In the genomic region with DNA sequence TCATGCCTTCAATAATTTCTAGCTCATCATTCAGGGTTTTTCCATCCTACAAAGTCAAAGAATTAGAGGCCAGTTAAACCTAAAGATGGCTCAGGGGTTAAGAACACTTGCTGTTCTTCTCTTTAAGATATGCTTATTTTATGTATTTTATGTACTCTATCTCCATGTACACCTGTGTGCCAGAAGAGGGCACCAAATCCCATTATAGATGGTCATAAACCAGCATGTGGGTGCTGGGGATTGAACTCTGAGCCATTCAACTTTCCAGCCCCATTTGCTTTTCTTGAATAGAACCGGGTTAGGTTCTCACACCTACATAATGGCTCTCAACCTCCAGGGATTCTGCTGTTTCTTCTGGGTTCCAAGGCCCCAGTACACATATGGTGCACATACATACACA, we compare ENCODE assay signal across 10 mouse cellular contexts. TPM values are rescaled to one million over a fixed set of nuclear protein-coding genes. Genes with fewer than 3 reads are reported as not detected.
DNase-seq lines count a peak whose midpoint lies in the region; ATAC-seq and TF ChIP-seq lines count a peak whose summit lies in the region.
"Had no signal": no experiment of that assay in that cellular context is flagged by ENCODE, and none has a peak within 500 bp of the region (broad histone marks: within the 10 kb centered on the region; RNA-seq: fewer than 3 reads in every experiment).

No protein-coding gene starts in this region.

- TF ChIP-seq CTCF in midbrain, postnatal 0 days (IDR thresholded peaks at IDR 0.05): peak; percentile 54
- peak; percentile 48 for TF ChIP-seq CTCF in stomach, postnatal 0 days (IDR thresholded peaks at IDR 0.05; ENCODE audit: low read depth)

- no peak overlapping the region for H3K9ac ChIP-seq in hindbrain, embryonic 11.5 days (ENCODE audit: low read depth, low read length)
- H3K9ac ChIP-seq in midbrain, postnatal 0 days (replicated peaks; ENCODE audit: low read length, poor library complexity, severe bottlenecking): no peak overlapping the region
- no peak overlapping the region for H3K9ac ChIP-seq in midbrain, embryonic 15.5 days
- no peak overlapping the region for H3K9ac ChIP-seq in stomach, postnatal 0 days (ENCODE audit: low read length)
- H3K9ac ChIP-seq: lung, embryonic 15.5 days had no signal

- DNase-seq in hindbrain, embryonic 11.5 days (ENCODE audit: low spot score): peak; percentile 25
- no peak for DNase-seq in hindbrain, embryonic 10.5 days (ENCODE audit: low spot score)
- no peak for DNase-seq in midbrain, postnatal 0 days (ENCODE audit: low spot score)
- DNase-seq in R1 (ENCODE audit: low read depth, low spot score) (peak; percentile 77), adipocyte (ENCODE audit: low spot score) (no peak)
- no peak for DNase-seq in stomach, postnatal 0 days (ENCODE audit: low spot score)
- no peak for DNase-seq in adrenal gland, postnatal 4 days (ENCODE audit: low spot score in 2 of 2)
- DNase-seq: adrenal gland, adult 2 months had no signal

- H3K9me3 ChIP-seq in hindbrain, embryonic 11.5 days (ENCODE audit: control insufficient read depth, low read length): no peaks in the 10 kb centered on the region
- H3K9me3 ChIP-seq in hindbrain, embryonic 10.5 days: 0 out of 2 replicates have a peak, but pooled peaks cover 6% of the 10 kb centered on the region
- no peaks in the 10 kb centered on the region for H3K9me3 ChIP-seq in midbrain, postnatal 0 days (ENCODE audit: low read length)
- no peaks in the 10 kb centered on the region for H3K9me3 ChIP-seq in midbrain, embryonic 15.5 days
- H3K9me3 ChIP-seq in stomach, postnatal 0 days (ENCODE audit: control insufficient read depth, low read length): no peaks in the 10 kb centered on the region
- H3K9me3 ChIP-seq: lung, embryonic 15.5 days had no signal

- WGBS in hindbrain, embryonic 11.5 days: 74% methylated on average over 1 of the region's 1 CpGs
- 78% methylated on average over 1 of the region's 1 CpGs for WGBS in hindbrain, embryonic 10.5 days
- 80% methylated on average over 1 of the region's 1 CpGs for WGBS in midbrain, postnatal 0 days
- WGBS in midbrain, embryonic 15.5 days: 71% methylated on average over 1 of the region's 1 CpGs
- 86% methylated on average over 1 of the region's 1 CpGs for WGBS in stomach, postnatal 0 days

- no peaks in the 10 kb centered on the region for H3K4me1 ChIP-seq in hindbrain, embryonic 11.5 days (replicated peaks; ENCODE audit: control insufficient read depth, insufficient read depth, low read length)
- H3K4me1 ChIP-seq in hindbrain, embryonic 10.5 days (replicated peaks): peaks cover 34% of the 10 kb centered on the region
- no peaks in the 10 kb centered on the region; the same call in 1 of the 2 replicates for H3K4me1 ChIP-seq in midbrain, postnatal 0 days (ENCODE audit: insufficient read depth, low read length)
- peaks cover 24% of the 10 kb centered on the region for H3K4me1 ChIP-seq in midbrain, embryonic 15.5 days
- 0 out of 2 replicates have a peak, but pooled peaks cover 2% of the 10 kb centered on the region for H3K4me1 ChIP-seq in stomach, postnatal 0 days (replicated peaks; ENCODE audit: control insufficient read depth, insufficient read depth)

- H3K4me2 ChIP-seq in hindbrain, embryonic 11.5 days (replicated peaks; ENCODE audit: low read depth, low read length): no peak overlapping the region
- no peak overlapping the region for H3K4me2 ChIP-seq in midbrain, postnatal 0 days (ENCODE audit: low read depth, low read length, poor library complexity, severe bottlenecking)
- no peak overlapping the region for H3K4me2 ChIP-seq in midbrain, embryonic 15.5 days
- H3K4me2 ChIP-seq in stomach, postnatal 0 days (replicated peaks; ENCODE audit: low read depth): no peak overlapping the region
- H3K4me2 ChIP-seq: lung, embryonic 15.5 days had no signal

- H3K36me3 ChIP-seq in hindbrain, embryonic 11.5 days (ENCODE audit: control insufficient read depth, insufficient read depth, low read length): peaks cover 18% of the 10 kb centered on the region; the same call in 1 of the 2 replicates
- peaks cover 89% of the 10 kb centered on the region for H3K36me3 ChIP-seq in hindbrain, embryonic 10.5 days
- peaks cover 44% of the 10 kb centered on the region for H3K36me3 ChIP-seq in midbrain, postnatal 0 days (ENCODE audit: insufficient read depth, low read length)
- peaks cover 56% of the 10 kb centered on the region for H3K36me3 ChIP-seq in midbrain, embryonic 15.5 days (replicated peaks)
- H3K36me3 ChIP-seq in stomach, postnatal 0 days (ENCODE audit: control insufficient read depth, insufficient read depth, low read length): peaks cover 22% of the 10 kb centered on the region

- H3K27me3 ChIP-seq in hindbrain, embryonic 11.5 days (ENCODE audit: control insufficient read depth, insufficient read depth, low read length): no peaks in the 10 kb centered on the region
- no peaks in the 10 kb centered on the region for H3K27me3 ChIP-seq in hindbrain, embryonic 10.5 days (ENCODE audit: insufficient read depth, poor library complexity, severe bottlenecking)
- H3K27me3 ChIP-seq in midbrain, postnatal 0 days (ENCODE audit: insufficient read depth, low read length): no peaks in the 10 kb centered on the region
- H3K27me3 ChIP-seq in midbrain, embryonic 15.5 days (replicated peaks): no peaks in the 10 kb centered on the region
- H3K27me3 ChIP-seq in stomach, postnatal 0 days (ENCODE audit: control insufficient read depth, insufficient read depth, low read length): no peaks in the 10 kb centered on the region
- H3K27me3 ChIP-seq: lung, embryonic 15.5 days had no signal

- TF ChIP-seq EP300 in stomach, postnatal 0 days (optimal IDR thresholded peaks at IDR 0.05): no peak

- H3K4me3 ChIP-seq in hindbrain, embryonic 11.5 days (ENCODE audit: low read depth, low read length): no peak overlapping the region
- H3K4me3 ChIP-seq in hindbrain, embryonic 10.5 days: no peak overlapping the region
- no peak overlapping the region for H3K4me3 ChIP-seq in midbrain, postnatal 0 days (ENCODE audit: low read depth, low read length)
- H3K4me3 ChIP-seq in midbrain, embryonic 15.5 days: no peak overlapping the region
- no peak overlapping the region for H3K4me3 ChIP-seq in stomach, postnatal 0 days (ENCODE audit: low read depth, low read length)
- H3K4me3 ChIP-seq: lung, embryonic 15.5 days had no signal

- ATAC-seq in hindbrain, embryonic 11.5 days (ENCODE audit: low FRiP score): no peak
- no peak for ATAC-seq in midbrain, postnatal 0 days (ENCODE audit: low FRiP score)
- no peak for ATAC-seq in midbrain, embryonic 15.5 days (replicated peaks)
- ATAC-seq in stomach, postnatal 0 days (ENCODE audit: low FRiP score, low TSS enrichment): no peak

- H3K27ac ChIP-seq in hindbrain, embryonic 11.5 days (ENCODE audit: low read depth, low read length): no peak overlapping the region
- no peak overlapping the region for H3K27ac ChIP-seq in hindbrain, embryonic 10.5 days
- H3K27ac ChIP-seq in midbrain, postnatal 0 days (ENCODE audit: low read depth, low read length): no peak overlapping the region
- H3K27ac ChIP-seq in midbrain, embryonic 15.5 days: no peak overlapping the region
- H3K27ac ChIP-seq in stomach, postnatal 0 days (replicated peaks): no peak overlapping the region
- H3K27ac ChIP-seq: lung, embryonic 15.5 days had no signal

RNA-seq across cellular contexts. Expression of gene Hspe1, which starts 5.8 kb away (rescaled TPM):
- polyA plus RNA-seq in hindbrain, embryonic 11.5 days (2014; fragmentation: Nextera tagmentation; extraction: Ambion mirVana): 421 and 434 TPM in 2 replicates
- 452 and 562 TPM in 2 replicates for polyA plus RNA-seq in hindbrain, embryonic 10.5 days (2016; fragmentation: Nextera tagmentation; extraction: Ambion mirVana)
- 85.5 and 103 TPM in 2 replicates for total RNA-seq in midbrain, postnatal 0 days (2014; rRNA removed)
- polyA plus RNA-seq in midbrain, postnatal 0 days (2015; fragmentation: Nextera tagmentation; extraction: Ambion mirVana): 249 and 263 TPM in 2 replicates
- 195 and 203 TPM in 2 replicates for polyA plus RNA-seq in midbrain, embryonic 15.5 days (2015; fragmentation: Nextera tagmentation; extraction: Ambion mirVana)
- 295 and 324 TPM in 2 replicates for polyA plus RNA-seq in stomach, postnatal 0 days (2015; fragmentation: Nextera tagmentation; extraction: Ambion mirVana)
- 100 to 1,000 TPM; 424 to 448 TPM for total RNA-seq in adrenal gland, postnatal 4 days (2021)

RNA-seq across cellular contexts. Expression of gene Hspd1, which starts 5.9 kb away (rescaled TPM):
- polyA plus RNA-seq in hindbrain, embryonic 11.5 days (2014; fragmentation: Nextera tagmentation; extraction: Ambion mirVana): 354 and 387 TPM in 2 replicates
- 325 and 525 TPM in 2 replicates for polyA plus RNA-seq in hindbrain, embryonic 10.5 days (2016; fragmentation: Nextera tagmentation; extraction: Ambion mirVana)
- 92.5 and 105 TPM in 2 replicates for total RNA-seq in midbrain, postnatal 0 days (2014; rRNA removed)
- 211 and 217 TPM in 2 replicates for polyA plus RNA-seq in midbrain, postnatal 0 days (2015; fragmentation: Nextera tagmentation; extraction: Ambion mirVana)
- 254 and 262 TPM in 2 replicates for polyA plus RNA-seq in midbrain, embryonic 15.5 days (2015; fragmentation: Nextera tagmentation; extraction: Ambion mirVana)
- 154 and 166 TPM in 2 replicates for polyA plus RNA-seq in stomach, postnatal 0 days (2015; fragmentation: Nextera tagmentation; extraction: Ambion mirVana)
- 100 to 1,000 TPM; 727 to 733 TPM for total RNA-seq in adrenal gland, postnatal 4 days (2021)

RNA-seq across cellular contexts. Expression of gene Coq10b, which starts 29.5 kb away (rescaled TPM):
- 36.2 and 41.4 TPM in 2 replicates for polyA plus RNA-seq in hindbrain, embryonic 11.5 days (2014; fragmentation: Nextera tagmentation; extraction: Ambion mirVana)
- polyA plus RNA-seq in hindbrain, embryonic 10.5 days (2016; fragmentation: Nextera tagmentation; extraction: Ambion mirVana): 26.4 and 29.3 TPM in 2 replicates
- total RNA-seq in midbrain, postnatal 0 days (2014; rRNA removed): 19.7 and 25.3 TPM in 2 replicates
- 25.9 and 26.5 TPM in 2 replicates for polyA plus RNA-seq in midbrain, postnatal 0 days (2015; fragmentation: Nextera tagmentation; extraction: Ambion mirVana)
- 29.2 and 33.3 TPM in 2 replicates for polyA plus RNA-seq in midbrain, embryonic 15.5 days (2015; fragmentation: Nextera tagmentation; extraction: Ambion mirVana)
- 31.4 and 36.2 TPM in 2 replicates for polyA plus RNA-seq in stomach, postnatal 0 days (2015; fragmentation: Nextera tagmentation; extraction: Ambion mirVana)
- 10 to 100 TPM; 19.9 to 28.3 TPM for total RNA-seq in adrenal gland, postnatal 4 days (2021)

RNA-seq across cellular contexts. Expression of gene Mob4, which starts 48.9 kb away (rescaled TPM):
- polyA plus RNA-seq in hindbrain, embryonic 11.5 days (2014; fragmentation: Nextera tagmentation; extraction: Ambion mirVana): 176 and 183 TPM in 2 replicates
- 117 and 138 TPM in 2 replicates for polyA plus RNA-seq in hindbrain, embryonic 10.5 days (2016; fragmentation: Nextera tagmentation; extraction: Ambion mirVana)
- 80.9 and 83.8 TPM in 2 replicates for total RNA-seq in midbrain, postnatal 0 days (2014; rRNA removed)
- polyA plus RNA-seq in midbrain, postnatal 0 days (2015; fragmentation: Nextera tagmentation; extraction: Ambion mirVana): 126 and 143 TPM in 2 replicates
- polyA plus RNA-seq in midbrain, embryonic 15.5 days (2015; fragmentation: Nextera tagmentation; extraction: Ambion mirVana): 165 and 174 TPM in 2 replicates
- 128 and 139 TPM in 2 replicates for polyA plus RNA-seq in stomach, postnatal 0 days (2015; fragmentation: Nextera tagmentation; extraction: Ambion mirVana)
- 100 to 1,000 TPM; 175 to 181 TPM for total RNA-seq in adrenal gland, postnatal 4 days (2021)

RNA-seq across cellular contexts. Expression of gene Sf3b1, which starts 54.8 kb away (rescaled TPM):
- polyA plus RNA-seq in hindbrain, embryonic 11.5 days (2014; fragmentation: Nextera tagmentation; extraction: Ambion mirVana): 366 and 384 TPM in 2 replicates
- polyA plus RNA-seq in hindbrain, embryonic 10.5 days (2016; fragmentation: Nextera tagmentation; extraction: Ambion mirVana): 206 and 272 TPM in 2 replicates
- 171 and 262 TPM in 2 replicates for total RNA-seq in midbrain, postnatal 0 days (2014; rRNA removed)
- 250 and 282 TPM in 2 replicates for polyA plus RNA-seq in midbrain, postnatal 0 days (2015; fragmentation: Nextera tagmentation; extraction: Ambion mirVana)
- 287 and 305 TPM in 2 replicates for polyA plus RNA-seq in midbrain, embryonic 15.5 days (2015; fragmentation: Nextera tagmentation; extraction: Ambion mirVana)
- polyA plus RNA-seq in stomach, postnatal 0 days (2015; fragmentation: Nextera tagmentation; extraction: Ambion mirVana): 153 TPM in 2 replicates
- 100 to 1,000 TPM; 199 to 213 TPM for total RNA-seq in adrenal gland, postnatal 4 days (2021)

Comparison
In these comparisons a context has a peak if more than half of its experiments do, and no peak if none do; other contexts are left out.
1. DNase-seq: peak in hindbrain, embryonic 11.5 days (single experiment) and R1 (single experiment); none in hindbrain, embryonic 10.5 days (single experiment), midbrain, postnatal 0 days (single experiment), stomach, postnatal 0 days (single experiment), adipocyte (single experiment) and adrenal gland, postnatal 4 days (0 of 2).